Mouse (Mus musculus) heart, adult 2 months (tissue): ENCODE measurements at regions not wholly inside any gene's neighbourhood (a gene's known extent, or its start where the extent isn't known, plus 50 kb on each side); places are given as distances from the start of the nearest gene placed in this dataset.

Experiments used
- DNase-seq, 2 experiments: peaks; one replicate each; pipeline ENCODE4 v3.0.0; 2021
- H3K27ac ChIP-seq: fragments of 200-600 bp; 2 replicates; pipeline ENCODE4 v1.8.1; 2022
- H3K27me3 ChIP-seq: fragments of 200-500 bp; 2 replicates; pipeline ENCODE4 v1.6.1; 2012; ENCODE audit warnings: mild to moderate bottlenecking, low read length, inconsistent platforms, mixed read lengths; ENCODE audit not compliant: control insufficient read depth, insufficient read depth
- H3K36me3 ChIP-seq: fragments of 200-500 bp; 2 replicates; pipeline ENCODE4 v1.6.1; 2012; ENCODE audit warnings: low read length, inconsistent platforms; ENCODE audit not compliant: control insufficient read depth, insufficient read depth
- H3K4me1 ChIP-seq: fragments of 200-500 bp; 2 replicates; pipeline ENCODE4 v1.6.1; 2011; ENCODE audit warnings: low read length; ENCODE audit not compliant: control insufficient read depth, insufficient read depth
- H3K4me3 ChIP-seq: fragments of 200-600 bp; 2 replicates; pipeline ENCODE4 v1.8.1; 2022
- H3K79me2 ChIP-seq: fragments of 200-500 bp; replicated peaks from 2 replicates; pipeline ENCODE4 v1.6.1; 2012; ENCODE audit warnings: mild to moderate bottlenecking, inconsistent platforms, low read length, moderate library complexity, mixed read lengths; ENCODE audit not compliant: control insufficient read depth, insufficient read depth
- H3K9ac ChIP-seq: fragments of 200-500 bp; 2 replicates; pipeline ENCODE4 v1.6.1; 2012; ENCODE audit warnings: low read depth, mild to moderate bottlenecking, control low read depth, inconsistent platforms, low read length, mixed read lengths
- CTCF ChIP-seq: fragments of 200-600 bp; IDR thresholded peaks from 2 replicates; pipeline ENCODE4 v1.8.1; 2022; ENCODE audit warnings: antibody characterized with exemption, mild to moderate bottlenecking, moderate library complexity
- EP300 ChIP-seq: fragments of 200-500 bp; IDR thresholded peaks from 2 replicates; pipeline ENCODE4 v1.6.1; 2011; ENCODE audit warnings: low read depth, low read length, control low read depth; ENCODE audit not compliant: insufficient read depth
- POLR2A ChIP-seq: fragments of 200-500 bp; IDR thresholded peaks from 2 replicates; pipeline ENCODE4 v1.6.1; 2011; ENCODE audit warnings: mild to moderate bottlenecking, low read depth, low read length, control low read depth; ENCODE audit not compliant: insufficient read depth
- WGBS: fragments of 180-500 bp; shearing (Covaris S2); methylation state at CpG from one replicate; pipeline ENCODE4 v1.1.7; 2018; 5-methylcytosine and 5-hydroxymethylcytosine counted together
- intact Hi-C: fragments of 180-260 bp; cut with DNase I; formaldehyde crosslinking; loops from one replicate; pipeline ENCODE4 v1.15.1; 2025

DNA sequence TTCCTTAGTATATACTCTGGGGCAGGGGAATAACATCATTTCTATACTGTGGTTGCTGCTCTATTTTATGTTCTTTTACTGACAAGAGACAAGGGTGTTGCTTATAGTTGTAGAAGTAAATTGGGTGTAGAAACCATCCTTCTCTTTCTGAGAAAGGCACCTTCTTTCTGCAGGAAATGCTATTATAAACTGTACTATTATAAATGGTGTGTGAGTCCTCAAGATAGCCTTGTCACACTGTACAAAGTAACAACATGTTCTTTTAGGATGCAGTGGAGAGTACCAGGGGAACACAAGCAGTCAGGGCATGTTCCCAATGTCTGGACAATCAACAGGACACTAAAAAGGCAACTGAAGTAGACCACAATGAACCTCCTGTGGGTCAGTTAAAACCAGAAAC, 490.2 kb upstream of the Zeb2 start:
- TF ChIP-seq POLR2A (no peak), EP300 (no peak), CTCF (no peak)
- no peak overlapping the region for H3K27ac ChIP-seq
- DNase-seq, result no peak
- intact Hi-C loops, result no loop called here
- H3K4me1 ChIP-seq, result no peaks in the 10 kb centered on the region
- H3K27me3 ChIP-seq, result no peaks in the 10 kb centered on the region
- H3K79me2 ChIP-seq, result no peaks in the 10 kb centered on the region
- H3K36me3 ChIP-seq, result no peaks in the 10 kb centered on the region
- no peak overlapping the region for H3K4me3 ChIP-seq
- H3K9ac ChIP-seq, result no peak overlapping the region

DNA sequence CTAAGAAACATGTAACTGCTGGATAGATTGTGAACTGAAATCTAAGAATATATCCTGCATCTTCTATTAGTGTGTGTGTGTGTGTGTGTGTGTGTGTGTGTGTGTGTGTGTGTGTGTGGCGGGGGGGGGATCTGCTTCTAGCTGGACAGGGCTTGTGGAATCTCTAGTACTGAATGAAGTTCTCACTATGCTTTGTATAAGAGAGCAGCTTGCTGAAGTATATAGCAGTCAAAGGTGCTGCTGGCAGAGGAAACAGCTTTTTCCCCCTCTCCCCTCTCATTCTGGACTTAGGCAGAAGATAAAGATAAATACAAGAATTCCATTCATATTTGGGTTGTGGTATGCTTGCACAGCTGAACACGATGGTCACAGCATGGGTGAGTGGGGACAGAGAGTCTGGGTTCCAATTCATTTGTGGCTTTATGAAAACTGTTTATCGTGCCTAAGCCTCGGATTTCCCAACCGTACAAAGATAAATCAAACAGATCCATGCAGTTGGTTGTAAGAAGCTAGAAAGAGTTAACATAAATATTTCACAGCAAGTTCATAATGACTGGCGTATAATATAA, 484.2 kb upstream of the Zeb2 start:
- H3K36me3 ChIP-seq, result no peaks in the 10 kb centered on the region
- H3K4me3 ChIP-seq, result no peak overlapping the region
- DNase-seq, result no peak
- no peaks in the 10 kb centered on the region for H3K79me2 ChIP-seq
- no peak overlapping the region for H3K27ac ChIP-seq
- no peak for TF ChIP-seq EP300
- TF ChIP-seq CTCF, result no peak
- no peak for TF ChIP-seq POLR2A
- WGBS, result 71% methylated on average over 6 of the region's 6 CpGs
- no peaks in the 10 kb centered on the region for H3K4me1 ChIP-seq
- no peaks in the 10 kb centered on the region for H3K27me3 ChIP-seq
- H3K9ac ChIP-seq, result no peak overlapping the region
- intact Hi-C loops, result no loop called here

DNA sequence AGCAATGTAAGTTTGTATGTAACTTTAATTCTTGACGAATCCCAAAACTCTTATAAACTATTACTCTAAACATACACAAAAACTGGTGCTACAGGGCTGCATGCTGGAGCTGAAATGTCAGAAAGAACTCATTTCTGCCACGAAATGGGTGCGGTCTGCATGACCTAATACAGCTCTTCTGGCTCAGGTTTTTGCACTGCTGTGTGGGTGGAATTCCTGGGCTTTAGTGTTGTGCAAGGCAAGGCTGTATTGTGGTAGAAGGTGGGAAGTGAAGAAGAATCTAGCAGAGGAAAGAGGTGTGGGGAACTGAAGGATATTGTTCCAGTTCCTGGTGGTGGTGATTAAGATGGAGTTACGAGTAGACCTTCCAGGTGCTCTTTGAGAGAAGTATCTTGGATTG, 476.6 kb upstream of the Zeb2 start:
- intact Hi-C loops, result loop anchor here (5.0 kb wide), 1 partner anchor 76 kb away; no protein-coding TSS in a partner anchor
- 75% methylated on average over 4 of the region's 4 CpGs for WGBS
- TF ChIP-seq EP300, result no peak
- TF ChIP-seq CTCF, result no peak

DNA sequence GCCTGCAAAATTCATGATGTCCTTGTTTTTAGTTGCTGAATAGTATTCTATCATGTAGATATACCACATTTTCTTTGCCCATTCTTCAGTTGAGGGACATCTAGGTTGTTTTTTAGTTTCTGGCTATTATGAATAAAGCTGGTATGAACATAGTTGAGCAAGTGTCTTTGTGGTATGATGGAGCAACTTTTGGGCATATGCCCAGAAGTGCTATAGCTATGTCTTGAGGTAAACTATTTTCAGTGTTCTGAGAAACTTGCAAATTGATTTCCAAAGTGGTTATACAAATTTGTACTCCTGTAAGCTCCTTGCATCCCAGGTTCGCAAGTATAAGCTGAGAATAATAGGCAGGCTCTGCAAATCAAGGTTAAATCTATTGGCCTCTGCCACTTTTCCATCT, 473.8 kb upstream of the Zeb2 start:
- TF ChIP-seq CTCF, result no peak
- no peak for TF ChIP-seq POLR2A
- no peak for TF ChIP-seq EP300
- Histone ChIP-seq H3K27ac (no peak overlapping the region), H3K9ac (no peak overlapping the region), H3K36me3 (no peaks in the 10 kb centered on the region), H3K27me3 (no peaks in the 10 kb centered on the region), H3K79me2 (no peaks in the 10 kb centered on the region), H3K4me3 (no peak overlapping the region), H3K4me1 (no peaks in the 10 kb centered on the region)
- intact Hi-C loops, result loop anchor here (5.0 kb wide), 1 partner anchor 74 kb away; no protein-coding TSS in a partner anchor
- 89% methylated on average over 1 of the region's 1 CpGs for whole genome bisulfite sequencing
- no peak for DNase-seq

More for the DNA sequence above, 476.6 kb upstream of the Zeb2 start:
- no peaks in the 10 kb centered on the region for H3K27me3 ChIP-seq
- no peaks in the 10 kb centered on the region for H3K4me1 ChIP-seq
- no peak overlapping the region for H3K4me3 ChIP-seq
- H3K9ac ChIP-seq, result no peak overlapping the region
- no peak overlapping the region for H3K27ac ChIP-seq
- DNase-seq, result peak in 1 of 2 experiments; percentile 39
- H3K36me3 ChIP-seq, result no peaks in the 10 kb centered on the region
- H3K79me2 ChIP-seq, result no peaks in the 10 kb centered on the region

DNA sequence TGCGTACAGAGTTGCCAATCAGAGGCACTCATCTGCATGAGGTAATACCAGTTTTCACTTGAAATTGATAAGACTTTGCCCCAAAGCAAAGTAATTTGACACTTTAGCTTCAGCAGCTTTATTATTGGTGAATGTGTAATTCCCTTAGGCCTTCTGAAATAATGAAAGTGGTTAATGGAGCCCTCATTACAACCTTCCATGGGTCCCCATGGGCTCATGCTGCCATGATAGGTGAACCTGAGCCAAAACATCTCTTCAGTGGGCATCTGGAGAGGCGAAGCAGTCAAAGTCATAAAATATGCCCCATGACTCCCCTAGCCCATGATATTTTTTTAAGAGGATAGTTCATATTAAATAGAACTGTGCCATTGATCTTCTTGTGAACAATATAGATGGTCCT, 471.1 kb upstream of the Zeb2 start:
- WGBS, result 94% methylated on average over 2 of the region's 2 CpGs
- DNase-seq, result no peak
- Histone ChIP-seq H3K4me1 (no peaks in the 10 kb centered on the region), H3K27ac (no peak overlapping the region), H3K4me3 (no peak overlapping the region), H3K79me2 (no peaks in the 10 kb centered on the region), H3K27me3 (no peaks in the 10 kb centered on the region), H3K36me3 (no peaks in the 10 kb centered on the region), H3K9ac (no peak overlapping the region)
- no peak for TF ChIP-seq EP300
- no peak for TF ChIP-seq POLR2A
- TF ChIP-seq CTCF, result no peak
- intact Hi-C loops, result loop anchor here (10.0 kb wide), 1 partner anchor 173 kb away; no protein-coding TSS in a partner anchor

DNA sequence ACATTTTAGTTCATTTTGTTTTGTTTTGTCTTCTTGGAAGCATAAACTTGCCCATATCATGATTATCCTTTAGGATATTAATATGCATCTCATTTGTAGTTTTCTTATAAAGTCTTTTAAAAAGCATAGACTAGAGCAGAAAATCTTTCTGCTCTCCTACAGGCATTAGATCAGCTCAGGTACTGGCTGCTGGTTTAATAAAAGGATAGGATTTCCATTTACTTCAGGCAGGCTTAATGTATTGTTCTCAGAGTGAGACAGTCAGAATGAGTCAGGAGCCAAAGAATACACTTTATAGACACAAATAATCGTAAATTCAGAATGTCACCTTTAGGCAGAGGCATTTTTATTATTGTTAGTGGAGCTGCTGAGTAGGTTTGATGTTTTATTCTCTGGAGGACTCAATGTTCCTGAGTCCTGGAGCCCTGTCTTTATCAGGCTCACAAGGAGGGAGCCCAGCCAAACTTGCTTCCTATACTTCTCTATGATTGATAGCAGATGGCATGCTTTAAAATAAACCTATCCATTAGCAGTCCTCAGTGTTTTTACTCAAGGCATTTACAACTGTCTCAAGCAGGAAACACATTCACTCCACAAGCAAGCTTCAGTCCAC, 469.5 kb upstream of the Zeb2 start:
- intact Hi-C loops, result loop anchor here (10.0 kb wide), 1 partner anchor 172 kb away; no protein-coding TSS in a partner anchor
- no peak for TF ChIP-seq POLR2A
- TF ChIP-seq EP300, result no peak
- no peak for TF ChIP-seq CTCF
- H3K27me3 ChIP-seq, result no peaks in the 10 kb centered on the region

More for the DNA sequence above, 469.5 kb upstream of the Zeb2 start:
- Histone ChIP-seq H3K79me2 (no peaks in the 10 kb centered on the region), H3K9ac (no peak overlapping the region), H3K27ac (no peak overlapping the region), H3K4me3 (no peak overlapping the region), H3K4me1 (no peaks in the 10 kb centered on the region), H3K36me3 (no peaks in the 10 kb centered on the region)
- DNase-seq, result no peak
- WGBS, result 28% methylated on average over 1 of the region's 1 CpGs
